Mouse (Mus musculus) spleen, adult 18-20 months (tissue): Measurements from ENCODE around the gene Kntc1.
"Not testable (repeated sequence)": the region's sequence is repeated elsewhere in the genome, so short reads cannot be mapped to it uniquely, and the experiment has no call there.

Source experiments
- DNase-seq, 2 experiments: peaks; one replicate each; pipeline ENCODE4 v3.0.0; 2022; ENCODE audit warnings: mixed read lengths in 2 of 2

Gene Kntc1

GRCm38 (mm10) chr5:123749065-123750064 is at the start of gene Kntc1, which contains the start of gene Rsrc2:
Gene Kntc1 (plus strand): TSS chr5:123749716.
Gene Rsrc2 (minus strand): TSS chr5:123749414.
- peak; percentile 97 to 98 for DNase-seq

GRCm38 (mm10) chr5:123700625-123701024 is 48.9 kb upstream of the Kntc1 start:
- DNase-seq = peak; percentile 10 to 19

DNA sequence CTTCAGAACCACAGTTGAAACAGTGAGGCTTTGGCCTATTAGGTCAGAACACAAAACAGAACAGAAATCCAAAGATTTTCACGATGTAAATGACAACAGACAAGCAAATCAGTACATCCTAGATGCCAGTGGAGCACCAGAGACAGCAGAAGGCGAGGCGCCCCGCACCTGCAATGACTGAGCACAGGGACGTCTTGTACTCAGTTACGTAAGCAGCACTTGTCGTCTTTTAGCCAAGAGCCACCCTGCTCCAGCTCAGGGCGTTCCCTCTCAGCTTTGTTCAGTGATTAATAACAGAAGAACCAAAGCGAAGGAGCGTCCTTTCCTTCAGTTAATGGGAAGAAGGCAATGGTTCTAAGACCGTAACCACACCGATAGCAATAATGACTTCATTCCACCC is 40.9 kb upstream of the Kntc1 start:
- no peak for DNase-seq

DNA sequence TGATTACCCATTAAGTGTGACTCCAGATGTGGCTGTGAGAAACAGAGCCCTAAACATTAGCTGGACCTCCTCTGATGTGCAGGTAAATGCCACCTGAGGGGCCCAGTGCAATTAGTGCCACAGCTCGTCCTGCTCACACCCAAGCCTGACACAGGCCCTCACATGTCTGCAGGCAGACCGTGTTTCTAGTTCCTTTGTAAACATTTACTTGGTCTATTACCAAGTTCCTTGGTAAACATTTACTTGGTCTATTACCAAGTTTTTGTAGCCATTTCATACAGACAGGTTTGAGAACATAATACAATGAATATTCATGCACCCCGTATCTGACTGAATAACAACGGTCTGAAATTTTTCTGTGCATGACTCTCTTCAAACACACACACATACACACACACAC is 39.9 kb upstream of the Kntc1 start:
- DNase-seq = no peak

DNA sequence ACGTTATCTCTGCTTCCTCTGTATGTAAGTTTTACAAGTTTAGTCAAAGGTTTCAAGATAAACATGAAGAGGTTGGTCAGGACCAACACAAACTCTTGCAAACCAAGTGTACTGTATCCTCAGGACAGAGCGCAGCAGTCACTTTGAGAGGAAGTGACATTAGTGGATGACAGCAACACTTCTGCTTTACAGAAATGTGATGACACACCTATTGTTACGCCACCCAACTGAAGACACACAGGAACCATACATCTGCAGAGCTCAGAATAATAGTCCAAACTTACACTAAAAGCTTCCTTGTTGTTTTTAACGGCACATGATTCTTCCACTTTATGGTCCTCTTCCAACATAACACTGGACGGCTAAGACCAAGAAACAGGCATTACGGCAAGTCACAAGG is 35.7 kb upstream of the Kntc1 start:
- DNase-seq = no peak

DNA sequence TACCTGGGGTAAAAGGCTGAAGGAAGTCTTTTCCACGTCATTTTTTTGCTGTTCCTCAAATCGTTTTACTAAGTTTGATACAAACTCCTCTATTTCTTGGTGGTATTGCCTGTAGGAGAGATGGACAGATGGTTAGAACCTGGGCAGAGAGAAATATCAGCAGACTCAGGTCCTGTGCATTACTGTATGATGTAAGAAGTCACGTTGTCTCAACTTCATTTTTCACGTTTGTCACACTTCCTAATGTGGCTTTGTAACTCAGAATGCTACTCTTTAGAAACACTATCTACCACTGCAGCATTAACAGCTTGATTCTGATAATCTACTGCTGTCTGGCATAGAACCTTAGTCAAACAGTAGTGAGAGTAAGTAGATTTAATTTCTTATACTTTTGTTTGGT is 34.9 kb upstream of the Kntc1 start:
- no peak for DNase-seq

GRCm38 (mm10) chr5:123720328-123721311 is 28.9 kb upstream of the Kntc1 start, which contains the start of gene Zcchc8:
Gene Zcchc8 (minus strand): TSS chr5:123721100.
- peak; percentile 86 to 91 for DNase-seq

GRCm38 (mm10) chr5:123723816-123724215 is 25.7 kb upstream of the Kntc1 start:
- not testable (repeated sequence) for DNase-seq

DNA sequence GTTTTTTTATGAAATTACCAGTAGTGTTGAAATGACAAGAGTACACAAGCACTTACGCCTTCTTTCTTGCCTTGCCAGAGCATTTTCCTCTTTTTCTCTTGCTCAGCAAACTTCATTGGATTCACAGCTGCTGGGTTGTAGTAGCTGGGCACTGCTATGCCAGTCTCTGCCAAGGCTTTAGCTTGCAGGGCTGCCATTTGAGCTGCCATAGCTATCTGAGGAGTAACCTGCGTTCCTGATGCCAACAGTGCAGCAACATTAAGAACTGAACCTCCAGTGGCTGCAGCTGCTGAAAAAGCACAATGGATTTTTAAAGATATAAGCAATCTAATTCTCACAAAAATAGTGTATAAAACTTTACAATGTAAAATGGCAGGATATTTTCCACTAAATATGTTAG is 18.5 kb upstream of the Kntc1 start:
- DNase-seq = no peak

DNA sequence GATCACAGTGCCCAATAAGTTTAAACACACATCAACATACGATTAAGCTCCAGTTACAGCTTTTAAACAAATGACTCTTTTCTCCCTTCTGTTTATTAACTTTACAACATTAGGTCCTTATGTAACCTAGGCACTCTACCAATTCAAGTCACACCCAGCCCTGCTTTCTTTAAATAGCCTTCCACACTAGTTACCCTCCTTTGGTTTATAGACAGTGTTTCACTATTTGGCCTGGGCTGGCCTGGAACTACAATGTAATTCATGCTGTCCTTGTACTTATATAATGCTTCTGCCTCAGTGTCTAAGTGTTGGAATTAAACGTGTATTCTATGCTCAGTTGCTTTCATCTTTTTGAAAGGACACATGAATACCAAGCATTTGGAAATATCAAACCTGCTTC is 5.2 kb upstream of the Kntc1 start:
- no peak for DNase-seq

GRCm38 (mm10) chr5:123746253-123746652 is 3.3 kb upstream of the Kntc1 start:
- DNase-seq = no peak

GRCm38 (mm10) chr5:123747604-123748003 is 1.9 kb upstream of the Kntc1 start:
- DNase-seq = no peak

DNA sequence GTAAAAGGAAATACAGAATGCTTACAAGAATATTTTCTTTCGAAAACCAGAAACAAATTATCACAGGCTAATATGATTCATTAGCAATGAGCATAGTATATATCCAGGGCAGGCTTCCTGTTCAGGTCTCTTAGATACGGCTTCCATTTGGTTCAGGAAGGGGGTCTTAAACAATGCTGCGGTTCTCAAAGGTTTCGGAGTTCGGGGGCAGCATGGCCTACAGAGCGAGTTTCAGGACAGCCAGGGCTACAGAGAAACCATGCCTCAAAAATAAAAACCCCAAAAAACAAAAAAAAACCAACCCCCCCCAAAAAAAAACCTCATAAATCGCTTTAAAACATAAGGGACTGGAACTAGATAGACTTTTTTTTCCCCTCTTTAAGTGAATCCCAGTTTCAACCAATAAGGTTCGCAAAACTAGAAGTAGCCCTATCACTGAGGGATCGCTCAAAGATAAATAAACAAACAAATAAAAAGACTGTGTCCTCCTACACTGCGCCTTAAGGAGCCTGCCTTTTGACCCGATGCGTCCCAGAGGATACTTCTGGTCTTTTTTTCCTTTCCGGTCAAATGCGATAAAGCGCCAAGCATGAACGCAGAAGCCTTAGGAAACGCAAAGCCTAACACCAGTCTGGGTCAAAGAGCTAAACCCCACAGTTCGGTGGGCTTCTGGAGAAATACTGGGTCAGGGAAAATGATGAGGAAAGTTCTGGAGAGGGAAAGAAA is 1.0 kb upstream of the Kntc1 start:
- DNase-seq = no peak

GRCm38 (mm10) chr5:123765506-123765905 is 16.0 kb downstream of the Kntc1 start:
- DNase-seq = no peak

- not testable (repeated sequence) for DNase-seq
These were observed 16.9 kb downstream of the Kntc1 start for GRCm38 (mm10) chr5:123766455-123766854.

- no peak for DNase-seq
These were observed 23.9 kb downstream of the Kntc1 start for GRCm38 (mm10) chr5:123773441-123773840.

DNA sequence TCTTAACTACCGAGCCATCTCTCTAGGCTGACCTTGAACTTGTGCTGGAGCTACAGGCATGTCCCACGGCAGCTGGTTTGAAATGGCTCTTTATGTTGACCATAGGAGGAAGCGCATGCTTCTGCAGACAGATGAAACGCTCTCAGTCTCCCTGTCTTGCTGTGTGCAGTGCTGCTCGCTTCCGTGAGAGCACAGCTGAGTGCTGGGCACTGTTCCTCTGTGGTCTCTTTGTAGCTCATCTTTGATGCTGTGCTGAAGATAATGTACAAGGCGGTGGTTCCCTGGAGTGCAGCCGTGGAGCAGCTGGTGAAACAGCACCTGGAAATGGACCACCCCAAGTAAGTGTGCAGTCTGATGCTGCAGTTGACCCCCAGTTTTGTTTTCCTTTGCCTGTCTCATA is 31.2 kb downstream of the Kntc1 start:
- DNase-seq = no peak

DNA sequence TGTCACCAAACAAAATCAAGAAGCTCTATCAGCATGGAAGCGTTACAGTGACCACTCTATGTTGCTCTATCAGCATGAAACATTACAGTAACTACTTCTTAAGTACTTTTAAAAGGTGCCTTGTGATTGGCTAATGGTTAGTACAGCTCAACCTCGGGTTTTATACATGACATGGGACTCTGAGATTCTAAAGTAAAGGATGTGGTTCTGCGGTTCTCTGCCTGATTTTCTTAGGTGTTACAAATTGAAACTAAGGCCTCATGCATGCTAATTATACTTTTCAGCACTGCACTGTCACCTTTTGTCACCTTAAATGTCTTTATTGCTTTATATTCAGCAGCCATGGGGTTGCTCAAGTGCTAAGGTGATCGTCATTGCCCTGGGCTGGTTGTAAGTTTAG is 32.3 kb downstream of the Kntc1 start:
- no peak for DNase-seq

DNA sequence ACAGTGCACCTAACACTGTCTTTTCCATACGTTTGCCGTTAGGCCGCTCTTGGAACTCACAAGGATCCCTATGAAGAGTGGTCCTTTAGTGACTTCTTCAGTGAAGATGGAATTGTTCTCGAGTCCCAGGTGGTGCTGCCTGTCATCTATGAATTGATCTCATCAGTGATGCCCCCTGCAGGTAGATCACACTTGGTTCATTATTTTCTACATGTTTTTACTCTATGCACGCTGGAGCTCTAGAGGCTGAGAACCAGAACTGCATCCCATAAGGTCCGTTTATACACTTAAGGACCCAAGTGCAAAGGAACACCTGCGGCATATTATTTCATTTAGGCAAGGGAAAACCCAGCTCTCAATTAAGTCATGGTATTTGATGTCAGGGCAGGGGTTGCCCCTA is 39.5 kb downstream of the Kntc1 start:
- no peak for DNase-seq

GRCm38 (mm10) chr5:123793081-123793480 is 43.6 kb downstream of the Kntc1 start:
- DNase-seq = no peak

DNA sequence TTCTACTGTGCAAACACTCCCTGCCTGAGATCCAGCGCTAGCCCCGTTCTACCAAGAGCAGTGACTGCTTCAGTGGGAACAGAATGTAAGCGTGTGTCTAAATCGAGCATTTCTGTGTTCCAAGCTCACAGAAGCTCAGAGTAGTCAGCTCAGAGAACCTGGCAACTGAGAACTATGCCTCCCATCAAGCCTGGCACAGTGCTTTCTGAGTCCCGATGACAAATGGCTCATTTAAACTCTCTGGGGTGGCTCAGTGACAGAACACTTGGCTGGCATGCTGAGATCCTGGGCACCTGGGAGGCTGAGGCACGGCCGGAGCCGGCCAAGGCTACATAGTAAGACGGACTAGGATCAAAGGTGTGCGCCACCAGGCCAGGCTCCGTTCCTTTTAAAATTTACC is 56.8 kb downstream of the Kntc1 start:
- no peak for DNase-seq

GRCm38 (mm10) chr5:123808541-123808940 is 59.0 kb downstream of the Kntc1 start:
- DNase-seq = no peak
